Comparison of ENCODE assay signal across 10 mouse cellular contexts in the genomic region with DNA sequence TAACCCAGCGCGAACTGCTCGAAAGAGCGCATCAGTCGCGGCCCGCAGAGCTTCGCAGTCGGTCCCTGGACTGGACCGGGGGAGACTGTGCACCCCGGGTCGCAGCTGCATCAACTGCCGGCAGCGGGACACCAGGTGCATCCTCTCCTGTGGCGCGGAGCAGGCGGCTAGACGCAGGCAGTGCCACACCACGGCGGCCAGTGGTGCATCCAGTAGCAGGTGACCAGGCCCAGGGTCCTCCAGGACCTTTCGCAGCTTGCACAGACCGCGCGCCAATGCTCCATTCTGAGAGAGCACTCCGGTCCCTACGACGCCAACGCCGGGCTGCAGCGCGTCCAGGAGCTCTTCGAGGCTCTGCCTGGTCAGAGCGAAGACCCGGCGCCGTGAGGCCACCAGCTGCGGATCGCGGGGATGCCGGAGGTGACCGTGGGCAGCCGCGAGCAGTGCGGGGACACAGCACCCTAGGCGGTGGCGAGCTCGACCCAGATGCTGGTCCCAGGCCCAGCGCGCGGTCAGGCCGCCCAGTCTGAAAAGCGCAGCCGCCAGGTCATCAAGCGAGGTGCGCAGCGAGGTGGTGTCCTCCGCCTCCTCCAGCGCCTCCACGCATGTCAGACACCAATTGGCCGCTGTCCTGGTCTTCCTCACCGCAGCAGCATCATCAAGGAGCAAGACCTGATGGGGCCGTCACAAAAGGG. TPM values are rescaled to one million over a fixed set of nuclear protein-coding genes. Genes with fewer than 3 reads are reported as not detected.
A peak's percentile ranks its signal among the peaks of the same experiment; 100 is the strongest.
DNase-seq lines count a peak whose midpoint lies in the region; ATAC-seq and TF ChIP-seq lines count a peak whose summit lies in the region.
"Had no signal": no experiment of that assay in that cellular context is flagged by ENCODE, and none has a peak within 500 bp of the region (broad histone marks: within the 10 kb centered on the region; RNA-seq: fewer than 3 reads in every experiment).

No protein-coding gene starts in this region.

- peak overlapping the region; percentile 93 for H3K4me2 ChIP-seq in kidney, embryonic 14.5 days (replicated peaks; ENCODE audit: low read depth, low read length)
- peak overlapping the region; percentile 92 for H3K4me2 ChIP-seq in hindbrain, embryonic 11.5 days (replicated peaks; ENCODE audit: low read depth, low read length)
- H3K4me2 ChIP-seq in liver, postnatal 0 days (ENCODE audit: low read depth, low read length): peak overlapping the region; percentile 63

- H3K27me3 ChIP-seq in kidney, embryonic 14.5 days (ENCODE audit: control insufficient read depth, insufficient read depth, low read length): peaks cover 28% of the 10 kb centered on the region
- peaks cover 63% of the 10 kb centered on the region for H3K27me3 ChIP-seq in embryonic facial prominence, embryonic 10.5 days (replicated peaks; ENCODE audit: low read depth, poor library complexity, severe bottlenecking)
- peaks cover 23% of the 10 kb centered on the region for H3K27me3 ChIP-seq in hindbrain, embryonic 11.5 days (ENCODE audit: control insufficient read depth, insufficient read depth, low read length)
- H3K27me3 ChIP-seq in liver, postnatal 0 days (ENCODE audit: insufficient read depth, low read length): peaks cover 38% of the 10 kb centered on the region

- peak overlapping the region; percentile 47; the same call in 1 of the 2 replicates for H3K9ac ChIP-seq in kidney, embryonic 14.5 days (ENCODE audit: low read depth, low read length)
- peak overlapping the region; percentile 68 for H3K9ac ChIP-seq in hindbrain, embryonic 11.5 days (ENCODE audit: low read depth, low read length)
- no peak overlapping the region for H3K9ac ChIP-seq in liver, postnatal 0 days (replicated peaks)

- no peak for DNase-seq in kidney, adult 9 months
- peak; percentile 24 for DNase-seq in adrenal gland, postnatal 25 days
- peak; percentile 73 for DNase-seq in embryonic facial prominence, embryonic 10.5 days (ENCODE audit: low spot score)
- peak; percentile 70 for DNase-seq in hindbrain, embryonic 11.5 days (ENCODE audit: low spot score)
- peak; percentile 26 for DNase-seq in liver, postnatal 0 days
- DNase-seq in right cerebral cortex, postnatal 14 days: peak; percentile 18
- no peak for DNase-seq in layer of hippocampus, postnatal 36 days

- TF ChIP-seq EP300 in liver, postnatal 0 days (IDR thresholded peaks at IDR 0.05; ENCODE audit: low read depth): no peak

- H3K27ac ChIP-seq in kidney, embryonic 14.5 days (ENCODE audit: low read depth, low read length): no peak overlapping the region
- peak overlapping the region; percentile 54 for H3K27ac ChIP-seq in embryonic facial prominence, embryonic 10.5 days (replicated peaks)
- no peak overlapping the region for H3K27ac ChIP-seq in hindbrain, embryonic 11.5 days (ENCODE audit: low read depth, low read length)
- H3K27ac ChIP-seq in liver, postnatal 0 days (ENCODE audit: low read depth): no peak overlapping the region

- peak; percentile 76 for ATAC-seq in kidney, embryonic 14.5 days (ENCODE audit: low FRiP score, low TSS enrichment)
- peak; percentile 70 for ATAC-seq in hindbrain, embryonic 11.5 days (ENCODE audit: low FRiP score)
- peak; percentile 23; the same call in 1 of the 2 replicates for ATAC-seq in liver, postnatal 0 days

- H3K4me1 ChIP-seq in kidney, embryonic 14.5 days (ENCODE audit: control insufficient read depth, insufficient read depth, low read length): peaks cover 7% of the 10 kb centered on the region; the same call in 1 of the 2 replicates
- H3K4me1 ChIP-seq in embryonic facial prominence, embryonic 10.5 days: peaks cover 14% of the 10 kb centered on the region
- peaks cover 4% of the 10 kb centered on the region; the same call in 1 of the 2 replicates for H3K4me1 ChIP-seq in hindbrain, embryonic 11.5 days (replicated peaks; ENCODE audit: control insufficient read depth, insufficient read depth, low read length)
- peaks cover 5% of the 10 kb centered on the region; the same call in 1 of the 2 replicates for H3K4me1 ChIP-seq in liver, postnatal 0 days (ENCODE audit: insufficient read depth)

- no peaks in the 10 kb centered on the region for H3K36me3 ChIP-seq in kidney, embryonic 14.5 days (ENCODE audit: control insufficient read depth, insufficient read depth, low read length)
- H3K36me3 ChIP-seq in embryonic facial prominence, embryonic 10.5 days (replicated peaks): no peaks in the 10 kb centered on the region
- no peaks in the 10 kb centered on the region for H3K36me3 ChIP-seq in hindbrain, embryonic 11.5 days (ENCODE audit: control insufficient read depth, insufficient read depth, low read length)
- H3K36me3 ChIP-seq in liver, postnatal 0 days (replicated peaks; ENCODE audit: insufficient read depth, low read length): no peaks in the 10 kb centered on the region
- H3K36me3 ChIP-seq: G1E had no signal

- WGBS in kidney, embryonic 14.5 days: 2% methylated on average over 59 of the region's 62 CpGs
- 3% methylated on average over 62 of the region's 62 CpGs for WGBS in embryonic facial prominence, embryonic 10.5 days
- 2% methylated on average over 61 of the region's 62 CpGs for WGBS in hindbrain, embryonic 11.5 days
- WGBS in liver, postnatal 0 days (ENCODE audit: insufficient replicate concordance): 4% methylated on average over 62 of the region's 62 CpGs

- no peak for TF ChIP-seq CTCF in liver, postnatal 0 days (IDR thresholded peaks at IDR 0.05; ENCODE audit: low read depth)

- H3K9me3 ChIP-seq in kidney, embryonic 14.5 days (ENCODE audit: control insufficient read depth, low read length): no peaks in the 10 kb centered on the region
- H3K9me3 ChIP-seq in embryonic facial prominence, embryonic 10.5 days: no peaks in the 10 kb centered on the region
- no peaks in the 10 kb centered on the region for H3K9me3 ChIP-seq in hindbrain, embryonic 11.5 days (ENCODE audit: control insufficient read depth, low read length)
- no peaks in the 10 kb centered on the region for H3K9me3 ChIP-seq in liver, postnatal 0 days (ENCODE audit: low read length)
- H3K9me3 ChIP-seq: G1E had no signal

- H3K4me3 ChIP-seq in kidney, embryonic 14.5 days (ENCODE audit: low read length): peak overlapping the region; percentile 45
- H3K4me3 ChIP-seq in embryonic facial prominence, embryonic 10.5 days: peak overlapping the region; percentile 64
- peak overlapping the region; percentile 48 for H3K4me3 ChIP-seq in hindbrain, embryonic 11.5 days (ENCODE audit: low read depth, low read length)
- H3K4me3 ChIP-seq in liver, postnatal 0 days (ENCODE audit: low read depth, low read length): peak overlapping the region; percentile 13

RNA-seq across cellular contexts. Expression of a gene that starts 8.9 kb away (rescaled TPM):
- polyA plus RNA-seq in kidney, embryonic 14.5 days (2014; fragmentation: Nextera tagmentation; extraction: Ambion mirVana): not detected in 2 replicates
- total RNA-seq in adrenal gland, postnatal 25 days (2021): 0.15 TPM in 1 of 2 replicates, not detected in the other
- polyA plus RNA-seq in embryonic facial prominence, embryonic 10.5 days (2016; fragmentation: Nextera tagmentation; extraction: Ambion mirVana): 0.07 TPM in 1 of 2 replicates, not detected in the other
- polyA plus RNA-seq in hindbrain, embryonic 11.5 days (2014; fragmentation: Nextera tagmentation; extraction: Ambion mirVana): 0.12 and 0.17 TPM in 2 replicates
- polyA plus RNA-seq in liver, postnatal 0 days (2015; fragmentation: Nextera tagmentation; extraction: Ambion mirVana): not detected in 2 replicates
- under 1 TPM in 1 of 2 experiments, not detected in 1; 0.07 TPM for total RNA-seq in layer of hippocampus, postnatal 36 days (2021)
- total RNA-seq: hematopoietic stem cell, adult 5-6 weeks had no signal
- polyA plus RNA-seq: G1E had no signal

RNA-seq across cellular contexts. Expression of a gene that starts 26.7 kb away (rescaled TPM):
- 12.2 and 20.5 TPM in 2 replicates for polyA plus RNA-seq in kidney, embryonic 14.5 days (2014; fragmentation: Nextera tagmentation; extraction: Ambion mirVana)
- 8.9 and 12.4 TPM in 2 replicates for total RNA-seq in adrenal gland, postnatal 25 days (2021)
- 14.3 and 14.7 TPM in 2 replicates for polyA plus RNA-seq in embryonic facial prominence, embryonic 10.5 days (2016; fragmentation: Nextera tagmentation; extraction: Ambion mirVana)
- 17.1 and 18.9 TPM in 2 replicates for polyA plus RNA-seq in hindbrain, embryonic 11.5 days (2014; fragmentation: Nextera tagmentation; extraction: Ambion mirVana)
- polyA plus RNA-seq in liver, postnatal 0 days (2015; fragmentation: Nextera tagmentation; extraction: Ambion mirVana): 1.2 and 1.9 TPM in 2 replicates
- total RNA-seq in layer of hippocampus, postnatal 36 days (2021): 10 to 100 TPM; 32.2 to 33.4 TPM
- polyA plus RNA-seq: G1E had no signal

Comparison
In these comparisons a context has a peak if more than half of its experiments do, and no peak if none do; other contexts are left out.
1. ATAC-seq: peak in every context shown above with its lines; median percentile 76 in kidney, embryonic 14.5 days; 70 in hindbrain, embryonic 11.5 days; 23 in liver, postnatal 0 days.
2. H3K4me3 ChIP-seq: peak in every context shown above with its lines; median percentile 64 in embryonic facial prominence, embryonic 10.5 days; 48 in hindbrain, embryonic 11.5 days; 45 in kidney, embryonic 14.5 days; 13 in liver, postnatal 0 days.
3. DNase-seq: peak in adrenal gland, postnatal 25 days (single experiment), embryonic facial prominence, embryonic 10.5 days (single experiment), hindbrain, embryonic 11.5 days (single experiment), liver, postnatal 0 days (single experiment) and right cerebral cortex, postnatal 14 days (single experiment); none in kidney, adult 9 months (single experiment) and layer of hippocampus, postnatal 36 days (0 of 2).
4. Peak in every context shown above with its lines, with median percentiles within 50 percentile points of each other: H3K4me2 ChIP-seq.